Mouse (Mus musculus) embryonic facial prominence, embryonic 13.5 days (tissue): Measurements from ENCODE around the gene Adgra3. TPM values are rescaled to one million over a fixed set of nuclear protein-coding genes. Genes with fewer than 3 reads are reported as not detected.

Experiments
- ATAC-seq: fragments of 200-750 bp; cut with Nextera tagmentation; 2 replicates; pipeline ENCODE4 v1.8.0; 2017; ENCODE audit warnings: low read depth; ENCODE audit not compliant: insufficient number of reproducible peaks, insufficient read depth, low FRiP score, low TSS enrichment
- H3K27ac ChIP-seq: fragments of 300-500 bp; sonication (generic); 2 replicates; pipeline ENCODE4 v1.5.1; 2015; ENCODE audit warnings: moderate library complexity, mild to moderate bottlenecking, inconsistent platforms
- H3K27me3 ChIP-seq: fragments of 300-500 bp; sonication (generic); 2 replicates; pipeline ENCODE4 v1.6.1; 2015; ENCODE audit warnings: mild to moderate bottlenecking, inconsistent platforms
- H3K36me3 ChIP-seq: fragments of 300-500 bp; sonication (generic); 2 replicates; pipeline ENCODE4 v1.6.1; 2015; ENCODE audit warnings: mild to moderate bottlenecking, inconsistent platforms
- H3K4me1 ChIP-seq: fragments of 300-500 bp; sonication (generic); 2 replicates; pipeline ENCODE4 v1.6.1; 2015; ENCODE audit warnings: inconsistent platforms
- H3K4me2 ChIP-seq: fragments of 300-500 bp; sonication (generic); 2 replicates; pipeline ENCODE4 v1.6.1; 2015; ENCODE audit warnings: moderate library complexity, mild to moderate bottlenecking, inconsistent platforms
- H3K4me3 ChIP-seq: fragments of 300-500 bp; sonication (generic); 2 replicates; pipeline ENCODE4 v1.5.1; 2015; ENCODE audit warnings: mild to moderate bottlenecking, inconsistent platforms
- H3K9ac ChIP-seq: fragments of 300-500 bp; sonication (generic); 2 replicates; pipeline ENCODE4 v1.6.1; 2015; ENCODE audit warnings: mild to moderate bottlenecking, inconsistent platforms
- H3K9me3 ChIP-seq: fragments of 300-500 bp; sonication (generic); 2 replicates; pipeline ENCODE4 v1.6.1; 2016; ENCODE audit warnings: inconsistent platforms
- WGBS: fragments of 180-500 bp; shearing (Covaris S2); methylation state at CpG from one replicate; pipeline ENCODE4 v1.1.7; 2015; ENCODE audit warnings: mixed read lengths; 5-methylcytosine and 5-hydroxymethylcytosine counted together
- polyA plus RNA-seq: library from polyadenylated mRNA; unstranded; fragments of >200 nt; fragmentation: Nextera tagmentation; extraction: Ambion mirVana; gene quantifications from 2 replicates; pipeline ENCODE4 v1.2.1, GENCODE M21; 2015

Gene Adgra3
- polyA plus RNA-seq, 1 experiment from 2014 or later: 39.7 TPM

DNA sequence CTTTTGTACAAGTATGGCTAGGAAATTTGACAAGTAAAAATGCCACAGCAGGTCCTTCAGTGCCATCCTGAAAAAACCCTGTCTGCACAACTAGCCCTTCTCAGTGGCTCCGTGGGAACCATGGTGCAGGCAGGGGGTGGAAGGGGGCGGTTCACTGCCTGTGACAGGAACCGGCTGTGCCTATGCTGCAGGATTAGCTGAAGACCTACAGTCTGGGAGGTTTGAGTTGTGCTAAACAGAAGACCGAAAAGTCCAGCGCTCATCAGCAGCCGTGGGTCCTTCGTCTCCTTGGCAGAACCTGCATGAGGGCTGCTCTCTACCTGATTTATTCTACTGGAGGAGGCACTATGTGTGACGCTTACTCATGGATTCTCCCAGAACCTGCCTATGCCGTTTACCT lies 59.0 kb downstream of the Adgra3 start:
- 77% methylated on average over 9 of the region's 9 CpGs for WGBS
- Histone ChIP-seq H3K4me3 (no peak overlapping the region), H3K9me3 (no peaks in the 10 kb centered on the region), H3K4me2 (no peak overlapping the region), H3K27ac (no peak overlapping the region), H3K36me3 (peaks cover 36% of the 10 kb centered on the region), H3K4me1 (peaks cover 13% of the 10 kb centered on the region; the same call in 1 of the 2 replicates), H3K9ac (no peak overlapping the region), H3K27me3 (no peaks in the 10 kb centered on the region)
- no peak for ATAC-seq

DNA sequence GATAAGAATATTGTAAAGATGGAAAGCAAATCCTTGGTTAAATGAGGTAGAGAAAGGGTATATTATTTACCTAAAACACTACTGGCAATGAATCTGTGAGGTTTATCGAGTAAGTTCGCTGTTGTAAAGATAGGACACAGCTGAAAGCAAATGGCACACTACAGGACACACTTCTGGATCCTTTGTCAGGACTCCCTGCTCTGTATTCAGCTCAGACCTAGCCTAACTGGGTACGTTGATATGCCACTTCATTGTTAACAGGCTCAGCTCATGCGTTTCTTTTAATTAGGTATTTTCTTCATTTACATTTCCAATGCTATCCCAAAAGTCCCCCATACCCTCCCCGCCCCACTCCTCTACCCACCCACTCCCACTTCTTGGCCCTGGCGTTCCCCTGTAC lies 61.8 kb downstream of the Adgra3 start:
- H3K36me3 ChIP-seq: peaks cover 31% of the 10 kb centered on the region

DNA sequence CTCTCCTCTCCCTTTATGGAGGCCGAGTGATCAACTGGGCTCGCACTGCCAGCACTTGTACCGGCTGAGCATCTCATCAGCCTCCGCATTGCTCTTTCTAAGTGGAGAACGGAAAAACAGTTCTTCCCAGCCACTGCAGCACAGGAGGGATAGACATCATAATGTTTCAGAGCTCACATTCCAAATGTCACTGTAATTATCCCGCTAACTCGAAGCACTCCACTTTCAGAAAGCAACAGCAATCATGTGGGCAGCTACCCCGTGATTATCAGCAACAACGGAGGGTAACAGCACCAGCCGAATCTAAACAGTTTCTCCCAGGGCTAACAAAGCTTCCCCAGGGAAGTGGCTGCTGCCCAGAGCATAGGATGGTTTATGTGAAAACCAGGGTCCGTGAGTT lies 62.3 kb downstream of the Adgra3 start:
- Histone ChIP-seq H3K4me2 (no peak overlapping the region), H3K4me3 (no peak overlapping the region), H3K4me1 (peaks cover 14% of the 10 kb centered on the region), H3K27me3 (no peaks in the 10 kb centered on the region), H3K27ac (peak overlapping the region; percentile 69; the same call in 1 of the 2 replicates), H3K36me3 (peaks cover 31% of the 10 kb centered on the region), H3K9me3 (no peaks in the 10 kb centered on the region), H3K9ac (no peak overlapping the region)
- WGBS: 40% methylated on average over 11 of the region's 11 CpGs
- ATAC-seq: 0 out of 2 replicates have a peak, but pooled peaks have one; percentile 26

More for the DNA sequence above, 61.8 kb downstream of the Adgra3 start:
- H3K4me3 ChIP-seq: no peak overlapping the region
- no peak overlapping the region for H3K9ac ChIP-seq
- peaks cover 13% of the 10 kb centered on the region; the same call in 1 of the 2 replicates for H3K4me1 ChIP-seq
- H3K27ac ChIP-seq: peak overlapping the region; percentile 69; the same call in 1 of the 2 replicates
- WGBS: 74% methylated on average over 6 of the region's 6 CpGs
- H3K4me2 ChIP-seq: no peak overlapping the region
- H3K27me3 ChIP-seq: no peaks in the 10 kb centered on the region
- ATAC-seq: no peak
- H3K9me3 ChIP-seq: no peaks in the 10 kb centered on the region

DNA sequence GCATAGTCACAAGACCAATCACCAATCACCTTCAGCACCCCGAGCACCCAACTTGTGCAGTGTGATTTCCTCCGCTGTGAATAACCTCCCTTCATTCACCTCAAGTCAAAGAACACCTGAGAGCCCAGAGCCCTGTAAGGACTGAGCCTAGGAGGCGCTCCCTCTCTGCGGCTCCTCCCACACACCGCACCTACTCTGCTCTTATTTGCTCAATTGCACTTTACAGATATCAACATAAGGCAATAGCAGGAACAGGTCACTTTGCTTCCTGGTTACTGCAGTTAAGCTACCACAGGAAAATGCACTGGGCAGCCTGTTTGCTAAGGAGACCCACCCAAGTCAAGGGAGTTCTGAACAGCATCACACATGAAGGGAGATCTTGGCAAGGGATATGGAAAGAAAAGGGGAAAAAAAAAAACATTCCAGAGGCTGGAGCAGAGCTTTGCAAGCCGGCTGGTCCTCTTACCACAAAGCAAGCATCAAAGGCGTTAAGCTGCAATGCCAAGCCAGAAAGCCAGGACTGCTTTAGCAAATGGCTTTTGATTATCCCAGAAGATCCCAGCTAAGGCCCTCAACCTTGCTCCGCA lies 68.0 kb downstream of the Adgra3 start:
- Histone ChIP-seq H3K9ac (no peak overlapping the region), H3K27ac (no peak overlapping the region; the same call in 1 of the 2 replicates), H3K27me3 (no peaks in the 10 kb centered on the region), H3K4me3 (no peak overlapping the region), H3K9me3 (no peaks in the 10 kb centered on the region), H3K4me2 (no peak overlapping the region), H3K4me1 (peaks cover 13% of the 10 kb centered on the region), H3K36me3 (peaks cover 34% of the 10 kb centered on the region)
- WGBS: 78% methylated on average over 8 of the region's 8 CpGs
- ATAC-seq: 0 out of 2 replicates have a peak, but pooled peaks have one; percentile 48

DNA sequence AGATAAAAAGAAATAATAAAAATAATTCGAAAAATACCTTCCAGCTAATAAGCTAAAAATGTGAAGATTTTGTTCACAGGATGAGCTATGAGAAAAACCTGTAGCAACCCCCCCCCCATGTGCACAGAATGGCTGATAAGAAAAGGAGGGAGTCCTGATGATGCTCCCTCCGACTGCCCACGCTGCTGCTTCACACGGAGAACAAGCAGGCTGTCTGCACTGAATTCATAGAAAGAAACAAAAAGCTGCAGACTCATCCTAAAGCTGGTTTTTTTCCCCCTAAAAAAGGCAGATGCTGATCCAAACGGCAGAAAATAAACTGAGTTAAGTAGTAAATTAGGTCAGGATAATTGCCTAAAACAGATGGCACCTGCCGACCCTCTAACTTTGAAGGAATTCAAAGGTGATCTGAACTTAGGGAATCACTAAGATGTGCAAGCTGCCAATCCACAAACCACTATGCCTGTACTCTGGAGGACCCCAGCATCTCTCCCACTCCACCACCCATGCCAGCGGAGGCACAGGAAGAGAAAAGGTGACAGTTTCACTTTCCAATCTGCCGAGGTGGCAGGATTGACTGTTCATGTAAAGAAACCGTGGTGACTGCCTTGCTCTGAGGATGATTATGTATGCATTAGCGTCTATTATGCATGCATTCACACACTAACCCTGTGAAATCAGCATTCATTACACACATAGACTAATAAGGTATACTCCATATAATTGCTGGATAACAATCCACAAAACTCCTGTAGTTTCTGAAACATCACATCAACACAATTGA lies 70.6 kb downstream of the Adgra3 start:
- no peak overlapping the region for H3K4me3 ChIP-seq
- no peak for ATAC-seq
- no peaks in the 10 kb centered on the region for H3K27me3 ChIP-seq
- WGBS: 80% methylated on average over 10 of the region's 10 CpGs
- no peak overlapping the region for H3K9ac ChIP-seq
- peaks cover 54% of the 10 kb centered on the region for H3K36me3 ChIP-seq
- no peak overlapping the region for H3K4me2 ChIP-seq
- peaks cover 9% of the 10 kb centered on the region for H3K4me1 ChIP-seq
- H3K27ac ChIP-seq: no peak overlapping the region
- no peaks in the 10 kb centered on the region for H3K9me3 ChIP-seq

DNA sequence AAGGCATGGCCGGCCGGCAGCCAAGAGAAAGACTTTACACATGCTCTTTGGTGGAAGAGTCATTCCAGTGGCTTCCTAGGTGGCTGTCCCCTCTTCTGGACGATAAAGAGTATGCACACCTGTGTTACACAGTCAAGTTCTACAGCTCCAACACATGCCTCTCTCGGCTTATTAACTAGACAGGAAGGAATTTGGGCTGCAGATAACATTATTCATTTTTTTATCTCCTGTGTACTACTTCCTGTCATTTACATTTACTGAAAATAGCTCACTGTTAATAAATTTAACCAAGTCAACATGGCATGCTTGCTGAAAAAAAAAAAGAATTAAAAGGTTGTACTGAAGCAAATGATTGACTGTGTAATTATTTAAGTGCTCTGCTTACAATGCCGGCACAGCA lies 78.1 kb downstream of the Adgra3 start:
- Histone ChIP-seq H3K4me1 (no peaks in the 10 kb centered on the region), H3K4me3 (no peak overlapping the region), H3K27ac (no peak overlapping the region), H3K4me2 (no peak overlapping the region), H3K27me3 (no peaks in the 10 kb centered on the region), H3K9me3 (no peaks in the 10 kb centered on the region), H3K36me3 (peaks cover 40% of the 10 kb centered on the region), H3K9ac (no peak overlapping the region)
- ATAC-seq: no peak
- 68% methylated on average over 5 of the region's 5 CpGs for WGBS

DNA sequence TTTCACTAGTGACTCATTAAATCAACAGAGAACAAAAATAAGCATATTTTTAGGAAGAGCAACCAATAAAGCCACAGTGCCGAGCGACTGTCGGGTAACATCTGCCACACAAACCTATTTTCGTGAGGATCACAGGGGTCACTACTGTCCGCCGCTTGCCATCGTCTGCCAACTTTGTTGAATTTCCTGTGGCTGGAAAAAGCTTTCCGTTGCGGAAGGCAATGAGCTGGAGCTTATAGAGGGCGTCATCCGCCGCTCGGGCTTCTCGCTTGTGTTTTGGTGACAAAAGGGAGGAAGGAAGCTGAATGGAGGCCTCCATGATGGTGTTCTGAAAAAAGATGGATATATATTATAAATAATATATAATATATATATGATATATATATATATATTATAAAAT lies 79.6 kb downstream of the Adgra3 start:
- Histone ChIP-seq H3K4me2 (no peak overlapping the region), H3K27ac (no peak overlapping the region), H3K4me3 (no peak overlapping the region), H3K4me1 (no peaks in the 10 kb centered on the region), H3K36me3 (peaks cover 42% of the 10 kb centered on the region), H3K9ac (no peak overlapping the region), H3K27me3 (no peaks in the 10 kb centered on the region), H3K9me3 (no peaks in the 10 kb centered on the region)
- ATAC-seq: no peak
- WGBS: 92% methylated on average over 14 of the region's 14 CpGs

DNA sequence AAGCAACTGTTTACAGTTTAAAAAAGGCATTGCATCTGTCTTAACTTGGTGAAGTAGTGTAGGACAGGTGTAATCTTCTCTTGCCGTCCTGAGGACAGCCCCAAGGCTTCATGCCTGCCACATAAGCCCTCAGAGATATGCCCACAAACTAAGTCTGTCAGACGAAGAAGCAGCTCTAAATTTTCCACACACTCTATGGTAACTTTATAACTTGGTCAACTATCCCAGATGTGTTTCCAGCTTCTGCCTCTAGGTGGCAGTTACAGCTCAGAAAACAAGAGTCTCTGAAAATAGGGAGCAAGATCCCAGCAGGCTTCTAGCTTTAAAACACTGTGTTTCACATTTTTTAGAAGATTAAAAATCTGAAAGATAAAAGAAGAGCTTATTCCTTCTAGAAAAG lies 82.8 kb downstream of the Adgra3 start:
- 56% methylated on average over 2 of the region's 2 CpGs for WGBS
- Histone ChIP-seq H3K9me3 (no peaks in the 10 kb centered on the region), H3K27ac (no peak overlapping the region), H3K9ac (no peak overlapping the region), H3K4me2 (no peak overlapping the region), H3K27me3 (no peaks in the 10 kb centered on the region), H3K4me1 (no peaks in the 10 kb centered on the region), H3K4me3 (no peak overlapping the region), H3K36me3 (peaks cover 43% of the 10 kb centered on the region)
- no peak for ATAC-seq

DNA sequence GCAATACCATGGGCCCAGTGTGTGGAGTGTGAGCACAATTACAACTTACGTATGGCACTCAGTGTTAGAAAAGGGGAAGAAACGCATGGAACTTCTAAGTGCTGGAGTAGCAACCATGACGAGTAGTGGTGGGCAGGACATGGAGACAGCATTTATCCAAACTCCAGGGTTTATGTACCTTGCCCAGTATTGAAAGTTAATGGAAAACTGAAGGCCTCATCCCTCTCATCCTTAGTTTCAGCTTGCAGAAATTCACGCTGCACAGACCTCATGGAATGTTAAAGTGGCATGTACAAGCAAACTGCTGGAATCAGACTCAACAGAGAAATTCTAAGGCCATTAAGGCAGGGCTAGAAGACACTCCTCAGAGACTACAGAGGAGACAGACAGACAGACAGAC lies 84.6 kb downstream of the Adgra3 start:
- Histone ChIP-seq H3K27ac (no peak overlapping the region), H3K4me2 (no peak overlapping the region), H3K9ac (no peak overlapping the region), H3K4me1 (no peaks in the 10 kb centered on the region), H3K9me3 (no peaks in the 10 kb centered on the region), H3K36me3 (peaks cover 52% of the 10 kb centered on the region), H3K4me3 (no peak overlapping the region), H3K27me3 (no peaks in the 10 kb centered on the region)
- 97% methylated on average over 4 of the region's 4 CpGs for WGBS
- ATAC-seq: no peak

DNA sequence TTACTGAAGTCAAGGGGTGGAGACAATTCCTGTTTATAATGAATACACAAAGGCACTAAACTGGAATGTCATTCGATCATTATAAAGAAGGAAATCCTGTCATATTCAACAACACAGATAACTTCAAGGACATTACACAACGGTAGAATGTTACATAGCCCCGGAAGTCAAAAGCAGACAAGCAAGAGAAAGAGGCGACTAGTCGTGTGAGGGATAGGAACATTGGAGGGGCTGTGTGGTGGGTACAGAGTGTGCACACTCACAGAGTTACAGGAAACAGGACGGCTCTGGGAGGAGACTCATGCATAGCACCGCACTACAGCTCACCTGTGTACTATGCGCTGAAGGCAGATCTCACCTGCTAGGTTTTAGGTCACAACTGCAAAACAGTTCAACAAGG lies 89.1 kb downstream of the Adgra3 start:
- no peak overlapping the region for H3K9ac ChIP-seq
- H3K4me1 ChIP-seq: no peaks in the 10 kb centered on the region
- no peaks in the 10 kb centered on the region for H3K27me3 ChIP-seq
- ATAC-seq: no peak
- H3K4me3 ChIP-seq: no peak overlapping the region
- no peaks in the 10 kb centered on the region for H3K9me3 ChIP-seq
- H3K4me2 ChIP-seq: no peak overlapping the region
- WGBS: 89% methylated on average over 8 of the region's 8 CpGs
- H3K27ac ChIP-seq: no peak overlapping the region
- peaks cover 59% of the 10 kb centered on the region for H3K36me3 ChIP-seq

DNA sequence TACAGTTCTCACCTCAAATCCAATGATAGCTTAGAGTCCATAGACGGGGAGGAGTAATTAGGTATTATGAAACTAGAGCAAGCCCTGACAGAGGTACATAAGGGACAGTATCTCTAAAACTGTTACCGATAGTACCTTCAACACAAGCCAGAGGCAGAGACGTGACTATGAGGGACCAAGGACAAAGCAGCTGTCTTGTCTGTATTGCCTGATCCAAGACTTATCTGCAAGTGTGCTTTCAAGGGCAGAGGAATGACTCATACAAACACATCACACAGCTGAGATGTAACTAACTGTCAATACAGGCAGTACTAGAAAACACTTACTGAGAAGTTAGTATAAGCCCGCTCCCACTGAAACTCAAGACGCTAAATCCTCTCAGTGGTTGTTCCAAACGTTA lies 91.1 kb downstream of the Adgra3 start:
- Histone ChIP-seq H3K4me3 (no peak overlapping the region), H3K36me3 (peaks cover 70% of the 10 kb centered on the region), H3K9me3 (no peaks in the 10 kb centered on the region), H3K27me3 (no peaks in the 10 kb centered on the region), H3K4me1 (no peaks in the 10 kb centered on the region), H3K9ac (no peak overlapping the region), H3K27ac (no peak overlapping the region), H3K4me2 (no peak overlapping the region)
- no peak for ATAC-seq
- 87% methylated on average over 6 of the region's 6 CpGs for WGBS

DNA sequence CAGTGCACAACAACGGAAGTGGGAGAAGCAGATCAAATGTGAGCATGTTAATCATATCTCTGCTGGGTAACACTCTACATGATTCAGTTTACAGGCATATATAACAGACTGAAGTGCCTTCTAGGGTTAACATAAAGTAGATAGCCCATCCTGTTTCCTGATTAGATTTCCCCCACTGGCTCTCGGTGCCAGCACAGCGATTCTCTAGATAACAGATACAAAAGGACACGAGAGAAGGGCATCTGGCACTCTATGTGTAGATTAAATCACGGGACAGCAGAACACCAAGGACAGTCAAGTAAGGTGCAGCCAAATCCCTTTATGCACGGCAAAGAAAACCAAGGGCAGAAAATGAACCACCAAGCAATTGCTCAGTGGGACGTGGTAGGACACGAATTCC lies 93.0 kb downstream of the Adgra3 start:
- WGBS: 83% methylated on average over 8 of the region's 8 CpGs
- H3K4me2 ChIP-seq: no peak overlapping the region
- H3K27me3 ChIP-seq: no peaks in the 10 kb centered on the region
- ATAC-seq: no peak
- no peaks in the 10 kb centered on the region for H3K9me3 ChIP-seq
- H3K4me1 ChIP-seq: no peaks in the 10 kb centered on the region
- H3K4me3 ChIP-seq: no peak overlapping the region
- H3K27ac ChIP-seq: no peak overlapping the region
- H3K36me3 ChIP-seq: peaks cover 74% of the 10 kb centered on the region
- no peak overlapping the region for H3K9ac ChIP-seq
